Mouse (Mus musculus): ENCODE measurements around the gene Clmn.
"Not testable (repeated sequence)": the region's sequence is repeated elsewhere in the genome, so short reads cannot be mapped to it uniquely, and the experiment has no call there.

Clmn gene

GRCm38 (mm10) chr12:104838462-104838861 lies 26.4 kb downstream of the Clmn start:
- DNase-seq (ENCODE audit: low read depth, low spot score) = no peak

GRCm38 (mm10) chr12:104837957-104838401 lies 26.9 kb downstream of the Clmn start:
- DNase-seq (ENCODE audit: low read depth, low spot score) = no peak

- peak; percentile 60 for DNase-seq (ENCODE audit: low read depth, low spot score)
Measured at GRCm38 (mm10) chr12:104837111-104837837, 27.6 kb downstream of the Clmn start.

- DNase-seq (ENCODE audit: low read depth, low spot score) = no peak
Measured at GRCm38 (mm10) chr12:104836230-104836629, 28.6 kb downstream of the Clmn start.

GRCm38 (mm10) chr12:104835369-104836094 lies 29.3 kb downstream of the Clmn start:
- DNase-seq (ENCODE audit: low read depth, low spot score) = no peak

GRCm38 (mm10) chr12:104834772-104835171 lies 30.1 kb downstream of the Clmn start:
- no peak for DNase-seq (ENCODE audit: low read depth, low spot score)

GRCm38 (mm10) chr12:104830666-104831435 lies 34.0 kb downstream of the Clmn start:
- no peak for DNase-seq (ENCODE audit: low read depth, low spot score)

- DNase-seq (ENCODE audit: low read depth, low spot score) = no peak
Measured at GRCm38 (mm10) chr12:104830283-104830639, 34.6 kb downstream of the Clmn start.

- DNase-seq (ENCODE audit: low read depth, low spot score) = peak; percentile 82
Measured at GRCm38 (mm10) chr12:104829596-104830282, 35.1 kb downstream of the Clmn start.

- DNase-seq (ENCODE audit: low read depth, low spot score) = not testable (repeated sequence)
Measured at GRCm38 (mm10) chr12:104828986-104829385, 35.9 kb downstream of the Clmn start.

- DNase-seq (ENCODE audit: low read depth, low spot score) = no peak
Measured at GRCm38 (mm10) chr12:104827721-104828120, 37.2 kb downstream of the Clmn start.

- DNase-seq (ENCODE audit: low read depth, low spot score) = no peak
Measured at GRCm38 (mm10) chr12:104824907-104825267, 40.0 kb downstream of the Clmn start.

- DNase-seq (ENCODE audit: low read depth, low spot score) = peak; percentile 81
Measured at GRCm38 (mm10) chr12:104824244-104824906, 40.5 kb downstream of the Clmn start.

- no peak for DNase-seq (ENCODE audit: low read depth, low spot score)
Measured at GRCm38 (mm10) chr12:104823722-104824121, 41.2 kb downstream of the Clmn start.

GRCm38 (mm10) chr12:104822838-104823599 lies 41.9 kb downstream of the Clmn start:
- no peak for DNase-seq (ENCODE audit: low read depth, low spot score)

GRCm38 (mm10) chr12:104822151-104822550 lies 42.7 kb downstream of the Clmn start:
- DNase-seq (ENCODE audit: low read depth, low spot score) = no peak

GRCm38 (mm10) chr12:104820061-104820460 lies 44.8 kb downstream of the Clmn start:
- no peak for DNase-seq (ENCODE audit: low read depth, low spot score)

- no peak for DNase-seq (ENCODE audit: low read depth, low spot score)
Measured at GRCm38 (mm10) chr12:104819050-104819449, 45.8 kb downstream of the Clmn start.

GRCm38 (mm10) chr12:104818057-104818456 lies 46.8 kb downstream of the Clmn start:
- DNase-seq (ENCODE audit: low read depth, low spot score) = no peak

- DNase-seq (ENCODE audit: low read depth, low spot score) = no peak
Measured at GRCm38 (mm10) chr12:104817172-104817866, 47.6 kb downstream of the Clmn start.
